Mouse (Mus musculus) limb, embryonic 13.5 days (tissue): Measurements from ENCODE around the gene Selenos. TPM values are rescaled to one million over a fixed set of nuclear protein-coding genes. Genes with fewer than 3 reads are reported as not detected.

Source experiments
- ATAC-seq: fragments of 200-750 bp; cut with Nextera tagmentation; 2 replicates; pipeline ENCODE4 v1.8.0; 2017; ENCODE audit warnings: low read depth, moderate number of reproducible peaks, moderate TSS enrichment; ENCODE audit not compliant: low FRiP score
- H3K27ac ChIP-seq: fragments of 300-500 bp; sonication (generic); 2 replicates; pipeline ENCODE4 v1.5.1; 2015; ENCODE audit warnings: inconsistent platforms, mild to moderate bottlenecking, moderate library complexity
- H3K27me3 ChIP-seq: fragments of 300-500 bp; sonication (generic); 2 replicates; pipeline ENCODE4 v1.6.1; 2015; ENCODE audit warnings: mild to moderate bottlenecking, inconsistent platforms
- H3K36me3 ChIP-seq: fragments of 300-500 bp; sonication (generic); 2 replicates; pipeline ENCODE4 v1.6.1; 2015; ENCODE audit warnings: inconsistent platforms, mild to moderate bottlenecking, moderate library complexity
- H3K4me1 ChIP-seq: fragments of 300-500 bp; sonication (generic); 2 replicates; pipeline ENCODE4 v1.6.1; 2015; ENCODE audit warnings: inconsistent platforms
- H3K4me2 ChIP-seq: fragments of 300-500 bp; sonication (generic); replicated peaks from 2 replicates; pipeline ENCODE4 v1.6.1; 2015; ENCODE audit warnings: inconsistent platforms, mild to moderate bottlenecking, moderate library complexity
- H3K4me3 ChIP-seq: fragments of 300-500 bp; sonication (generic); 2 replicates; pipeline ENCODE4 v1.5.1; 2015; ENCODE audit warnings: moderate library complexity, mild to moderate bottlenecking, inconsistent platforms
- H3K9ac ChIP-seq: fragments of 300-500 bp; sonication (generic); 2 replicates; pipeline ENCODE4 v1.6.1; 2015; ENCODE audit warnings: mild to moderate bottlenecking, inconsistent platforms
- H3K9me3 ChIP-seq: fragments of 300-500 bp; sonication (generic); 2 replicates; pipeline ENCODE4 v1.6.1; 2016; ENCODE audit warnings: inconsistent platforms
- WGBS: fragments of 180-500 bp; shearing (Covaris S2); methylation state at CpG from one replicate; pipeline ENCODE4 v1.1.7; 2015; 5-methylcytosine and 5-hydroxymethylcytosine counted together
- polyA plus RNA-seq: library from polyadenylated mRNA; unstranded; fragments of >200 nt; fragmentation: Nextera tagmentation; extraction: Ambion mirVana; gene quantifications from 2 replicates; pipeline ENCODE4 v1.2.1, GENCODE M21; 2015

The Selenos gene
- polyA plus RNA-seq, 1 experiment from 2014 or later, result 121 TPM

- Histone ChIP-seq H3K4me2 (no peak overlapping the region), H3K4me3 (no peak overlapping the region), H3K27ac (no peak overlapping the region), H3K9ac (no peak overlapping the region), H3K4me1 (peaks cover 27% of the 10 kb centered on the region), H3K36me3 (peaks cover 56% of the 10 kb centered on the region), H3K27me3 (no peaks in the 10 kb centered on the region), H3K9me3 (no peaks in the 10 kb centered on the region)
- no peak for ATAC-seq
- WGBS, result 51% methylated on average over 3 of the region's 3 CpGs
Observed at GRCm38 (mm10) chr7:66128857-66129256, 49.4 kb downstream of the Selenos start.

DNA sequence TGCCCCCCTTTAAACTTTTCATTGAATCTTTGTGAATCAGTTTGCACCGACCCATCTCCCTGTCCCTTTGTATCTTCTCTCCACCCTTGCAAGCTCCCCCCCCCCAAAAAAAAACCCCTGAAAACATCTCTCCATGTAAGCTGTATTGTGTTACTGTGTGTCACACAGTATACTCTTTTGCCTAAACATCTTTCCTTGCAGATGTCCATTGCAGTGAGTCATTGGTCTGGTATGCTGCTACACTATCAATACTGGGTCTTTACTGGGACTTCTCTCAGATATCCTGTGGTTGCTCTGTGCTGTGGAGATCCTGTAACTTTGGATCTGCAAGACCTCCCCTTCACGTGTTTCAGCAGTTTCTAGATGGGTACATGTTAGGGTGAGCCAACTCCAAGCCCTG lies 50.8 kb downstream of the Selenos start:
- peaks cover 51% of the 10 kb centered on the region for H3K36me3 ChIP-seq
- no peaks in the 10 kb centered on the region for H3K27me3 ChIP-seq
- ATAC-seq, result no peak
- peaks cover 29% of the 10 kb centered on the region for H3K4me1 ChIP-seq
- H3K9me3 ChIP-seq, result no peaks in the 10 kb centered on the region
- H3K4me3 ChIP-seq, result no peak overlapping the region
- 98% methylated on average over 2 of the region's 2 CpGs for WGBS
- H3K9ac ChIP-seq, result no peak overlapping the region
- H3K4me2 ChIP-seq, result no peak overlapping the region
- no peak overlapping the region for H3K27ac ChIP-seq

- no peak overlapping the region for H3K9ac ChIP-seq
- H3K36me3 ChIP-seq, result peaks cover 35% of the 10 kb centered on the region
- H3K9me3 ChIP-seq, result no peaks in the 10 kb centered on the region
- no peak overlapping the region for H3K27ac ChIP-seq
- no peaks in the 10 kb centered on the region for H3K27me3 ChIP-seq
- H3K4me1 ChIP-seq, result peaks cover 36% of the 10 kb centered on the region
- H3K4me3 ChIP-seq, result no peak overlapping the region
- ATAC-seq, result no peak
- WGBS, result 93% methylated on average over 4 of the region's 4 CpGs
- no peak overlapping the region for H3K4me2 ChIP-seq
Observed at GRCm38 (mm10) chr7:66131776-66132421, 52.5 kb downstream of the Selenos start.

GRCm38 (mm10) chr7:66134154-66134553 lies 54.7 kb downstream of the Selenos start:
- Histone ChIP-seq H3K4me2 (no peak overlapping the region), H3K36me3 (peaks cover 25% of the 10 kb centered on the region), H3K4me3 (no peak overlapping the region), H3K27me3 (no peaks in the 10 kb centered on the region), H3K9ac (no peak overlapping the region), H3K27ac (no peak overlapping the region), H3K9me3 (no peaks in the 10 kb centered on the region), H3K4me1 (peaks cover 38% of the 10 kb centered on the region)
- 95% methylated on average over 3 of the region's 3 CpGs for WGBS
- ATAC-seq, result no peak

GRCm38 (mm10) chr7:66135644-66136043 lies 56.2 kb downstream of the Selenos start:
- no peak for ATAC-seq
- H3K4me2 ChIP-seq, result no peak overlapping the region
- H3K27ac ChIP-seq, result no peak overlapping the region; the same call in 1 of the 2 replicates

DNA sequence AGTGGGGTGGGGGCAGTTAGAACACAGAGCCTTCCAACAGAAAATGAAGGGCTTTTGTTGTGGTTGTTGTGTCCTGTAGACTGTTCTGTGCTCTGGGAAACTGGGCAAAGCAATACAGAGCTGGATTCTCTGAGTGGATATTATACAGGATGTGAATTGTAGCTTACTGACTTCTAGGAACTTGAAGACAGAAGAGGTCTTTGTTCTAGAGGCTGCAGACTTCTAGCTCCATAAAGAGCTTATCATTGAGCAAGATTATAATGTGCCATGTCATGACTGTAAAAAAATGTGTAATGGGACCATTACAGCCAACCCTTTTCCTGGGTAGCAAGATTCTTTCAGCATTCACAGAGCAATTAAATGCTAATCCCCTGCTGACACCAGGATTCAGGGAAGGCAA lies 56.7 kb downstream of the Selenos start:
- H3K4me3 ChIP-seq, result no peak overlapping the region
- H3K36me3 ChIP-seq, result peaks cover 23% of the 10 kb centered on the region
- ATAC-seq, result no peak
- H3K27ac ChIP-seq, result peak overlapping the region; percentile 45; the same call in 1 of the 2 replicates
- no peak overlapping the region for H3K9ac ChIP-seq
- H3K9me3 ChIP-seq, result no peaks in the 10 kb centered on the region
- H3K4me2 ChIP-seq, result no peak overlapping the region
- H3K27me3 ChIP-seq, result no peaks in the 10 kb centered on the region
- H3K4me1 ChIP-seq, result peaks cover 58% of the 10 kb centered on the region

More at GRCm38 (mm10) chr7:66135644-66136043, 56.2 kb downstream of the Selenos start:
- no peak overlapping the region for H3K9ac ChIP-seq
- no peaks in the 10 kb centered on the region for H3K9me3 ChIP-seq
- 76% methylated on average over 3 of the region's 3 CpGs for WGBS
- peaks cover 52% of the 10 kb centered on the region for H3K4me1 ChIP-seq
- no peaks in the 10 kb centered on the region for H3K27me3 ChIP-seq
- no peak overlapping the region for H3K4me3 ChIP-seq
- peaks cover 28% of the 10 kb centered on the region for H3K36me3 ChIP-seq

GRCm38 (mm10) chr7:66137309-66137708 lies 57.9 kb downstream of the Selenos start:
- Histone ChIP-seq H3K4me1 (peaks cover 60% of the 10 kb centered on the region), H3K27ac (no peak overlapping the region), H3K9ac (no peak overlapping the region), H3K4me3 (no peak overlapping the region), H3K36me3 (peaks cover 14% of the 10 kb centered on the region; the same call in 1 of the 2 replicates), H3K27me3 (no peaks in the 10 kb centered on the region), H3K4me2 (no peak overlapping the region), H3K9me3 (no peaks in the 10 kb centered on the region)
- no peak for ATAC-seq
- 95% methylated on average over 4 of the region's 4 CpGs for whole genome bisulfite sequencing

GRCm38 (mm10) chr7:66138301-66138700 lies 58.9 kb downstream of the Selenos start:
- Histone ChIP-seq H3K9me3 (no peaks in the 10 kb centered on the region), H3K4me2 (no peak overlapping the region)
- no peak for ATAC-seq

GRCm38 (mm10) chr7:66138878-66139277 lies 59.4 kb downstream of the Selenos start:
- Histone ChIP-seq H3K4me2 (no peak overlapping the region), H3K36me3 (peaks cover 17% of the 10 kb centered on the region; the same call in 1 of the 2 replicates), H3K27ac (no peak overlapping the region), H3K9ac (no peak overlapping the region), H3K9me3 (no peaks in the 10 kb centered on the region), H3K4me3 (no peak overlapping the region), H3K4me1 (peaks cover 60% of the 10 kb centered on the region), H3K27me3 (no peaks in the 10 kb centered on the region)
- ATAC-seq, result no peak
- 76% methylated on average over 5 of the region's 5 CpGs for WGBS

More at GRCm38 (mm10) chr7:66138301-66138700, 58.9 kb downstream of the Selenos start:
- Histone ChIP-seq H3K4me3 (no peak overlapping the region), H3K4me1 (peaks cover 60% of the 10 kb centered on the region), H3K27ac (no peak overlapping the region), H3K36me3 (peaks cover 17% of the 10 kb centered on the region; the same call in 1 of the 2 replicates), H3K27me3 (no peaks in the 10 kb centered on the region), H3K9ac (no peak overlapping the region)
- 39% methylated on average over 4 of the region's 4 CpGs for WGBS

Other genes with a start within 250 kb of the Selenos start
- gene Pcsk6, start 217.9 kb upstream of the Selenos start, polyA plus RNA-seq, result 7.4 and 8.0 TPM in 2 replicates
- not detected in 2 replicates for gene Gm45213, start 36.0 kb upstream of the Selenos start, polyA plus RNA-seq
- gene Snrpa1, start 20.6 kb upstream of the Selenos start, polyA plus RNA-seq, result 186 and 192 TPM in 2 replicates
- gene Chsy1, start 29.9 kb downstream of the Selenos start, polyA plus RNA-seq, result 24.9 and 26.4 TPM in 2 replicates